Mouse (Mus musculus): ENCODE data around the gene Rplp2.

Rplp2 gene

DNA sequence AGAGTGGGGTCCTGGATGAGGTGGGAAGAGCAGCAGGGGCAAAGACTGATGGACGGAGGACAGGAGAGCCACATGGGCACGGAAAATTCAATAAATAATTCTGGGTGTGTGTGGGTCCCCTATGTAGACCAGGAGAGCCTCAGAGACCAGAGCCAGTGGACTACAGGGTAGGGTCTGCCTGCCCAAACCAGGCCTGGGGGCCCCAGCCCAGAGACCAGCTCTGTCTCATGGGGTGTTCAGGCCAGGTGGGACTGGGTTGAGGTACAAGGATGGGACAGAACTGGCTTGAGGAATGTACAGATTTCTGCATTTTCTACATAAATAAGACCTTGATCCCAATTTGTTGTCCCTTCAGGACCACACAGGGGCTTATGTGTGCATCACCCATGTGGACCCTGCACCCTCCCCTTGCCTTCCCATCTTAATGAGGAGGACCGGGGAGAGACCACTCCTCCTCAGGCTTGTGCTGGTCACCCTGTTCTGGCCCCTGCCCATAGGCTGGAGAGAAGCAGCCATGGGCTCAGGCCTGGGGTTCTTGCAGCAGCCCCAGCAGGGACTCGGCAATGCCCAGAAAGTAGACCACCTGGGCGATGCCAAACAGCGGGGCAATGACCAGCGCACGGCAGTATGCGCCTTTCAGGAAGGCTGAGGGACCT is 16.5 kb upstream of the Rplp2 start:
- no peak for DNase-seq (ENCODE audit: low read depth, low spot score)

DNA sequence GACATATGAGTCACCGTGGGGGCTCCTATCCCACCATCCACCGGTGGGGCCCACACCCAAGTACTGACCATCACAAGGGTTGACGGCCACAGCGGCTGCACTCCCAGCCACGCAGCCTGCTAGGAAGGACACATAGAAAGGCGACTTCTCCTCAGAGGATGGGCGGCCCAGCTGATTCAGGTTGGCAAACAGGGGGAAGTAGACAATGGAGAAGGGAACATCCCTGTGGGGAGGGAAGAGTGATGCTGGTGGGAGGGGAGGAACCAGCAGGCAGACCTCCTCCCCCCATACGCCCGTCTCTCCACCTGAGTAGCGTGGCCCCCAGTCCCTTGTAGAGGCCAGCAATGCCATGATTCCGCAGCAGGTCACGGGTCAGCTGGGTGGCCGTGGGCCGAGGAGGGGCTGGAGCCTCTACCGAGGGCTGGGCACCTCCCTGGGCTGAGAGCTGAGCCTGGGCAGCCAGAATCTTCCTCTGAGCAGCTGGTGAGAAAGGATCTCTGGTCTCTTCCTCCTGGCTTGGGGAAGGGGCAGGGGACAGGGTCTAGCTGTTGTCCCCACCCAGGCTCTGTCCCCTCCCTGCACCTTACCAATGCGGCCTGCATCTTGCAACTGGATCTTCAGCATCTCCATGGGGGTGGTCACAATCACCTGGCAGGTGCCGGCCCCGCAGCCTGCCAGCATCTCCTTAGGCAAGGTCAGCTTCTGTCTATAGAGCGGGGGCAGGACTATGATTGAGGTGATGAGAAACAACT is 15.6 kb upstream of the Rplp2 start:
- DNase-seq (ENCODE audit: low read depth, low spot score): no peak

- no peak for DNase-seq (ENCODE audit: low read depth, low spot score)
Observed at GRCm38 (mm10) chr7:141432186-141432611, 15.0 kb upstream of the Rplp2 start.

- no peak for DNase-seq (ENCODE audit: low read depth, low spot score)
Observed at GRCm38 (mm10) chr7:141432741-141433516, 14.2 kb upstream of the Rplp2 start.

DNA sequence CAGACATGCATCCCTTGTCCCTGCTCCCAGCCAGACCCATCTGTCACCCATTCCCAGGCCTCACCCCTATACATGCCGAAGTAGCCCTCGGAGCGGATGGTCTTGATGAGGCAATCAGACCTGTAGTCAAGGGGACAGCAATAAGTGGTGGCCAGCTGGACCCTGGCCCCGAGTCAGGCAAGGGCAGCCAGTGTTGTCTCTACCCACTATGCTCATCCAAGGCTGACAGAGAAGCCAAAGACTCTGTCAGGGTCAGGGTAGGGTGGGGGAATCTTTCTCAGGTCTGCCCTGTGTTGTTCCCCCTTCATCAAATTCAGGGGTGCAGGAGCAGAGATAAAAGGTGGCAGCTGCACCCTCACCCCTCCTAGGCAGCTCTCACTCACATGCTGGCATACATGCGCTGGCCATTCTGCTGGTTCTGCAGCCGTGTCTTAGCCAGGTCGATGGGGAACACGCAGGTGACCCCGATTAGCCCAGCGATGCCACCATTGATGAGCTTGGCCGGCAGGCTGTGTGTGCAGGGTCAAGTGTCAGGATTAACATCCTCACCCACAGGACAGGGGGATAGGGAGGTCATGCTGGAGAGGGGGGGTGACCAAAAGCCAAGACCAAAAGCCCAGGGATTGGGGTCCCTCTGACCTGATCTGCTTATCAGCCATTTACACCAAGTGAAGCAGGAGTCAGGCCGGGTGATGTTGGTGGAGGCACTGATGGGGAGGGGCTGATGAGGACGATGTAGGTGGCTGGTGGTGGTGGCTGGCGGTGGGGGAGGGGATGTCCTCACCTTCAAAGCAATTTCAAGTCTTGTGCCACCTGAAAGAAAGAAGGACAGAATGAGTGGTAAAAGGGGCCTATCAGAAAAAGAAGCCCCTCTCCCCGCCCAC is 13.4 kb upstream of the Rplp2 start:
- DNase-seq (ENCODE audit: low read depth, low spot score): no peak

DNA sequence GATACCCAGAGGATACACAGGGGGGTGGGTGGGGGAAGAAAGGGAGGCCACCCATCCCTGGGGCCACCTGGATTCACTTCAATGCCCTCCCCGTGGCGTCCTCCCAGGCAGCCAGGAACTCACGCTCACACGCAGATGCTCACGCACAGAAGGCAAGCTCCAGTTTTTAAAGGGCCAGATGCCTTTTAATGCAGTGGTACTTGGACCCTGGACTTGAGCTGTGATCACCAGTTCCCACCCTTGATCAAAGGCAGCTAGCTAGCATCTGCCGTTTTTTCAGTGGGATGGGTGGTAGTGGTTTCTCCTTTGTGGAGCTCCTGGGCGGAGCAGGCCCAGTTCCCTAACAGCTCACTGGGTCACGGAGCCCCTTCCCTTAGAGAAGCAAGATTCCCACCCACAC is 12.7 kb upstream of the Rplp2 start:
- DNase-seq (ENCODE audit: low read depth, low spot score): no peak

DNA sequence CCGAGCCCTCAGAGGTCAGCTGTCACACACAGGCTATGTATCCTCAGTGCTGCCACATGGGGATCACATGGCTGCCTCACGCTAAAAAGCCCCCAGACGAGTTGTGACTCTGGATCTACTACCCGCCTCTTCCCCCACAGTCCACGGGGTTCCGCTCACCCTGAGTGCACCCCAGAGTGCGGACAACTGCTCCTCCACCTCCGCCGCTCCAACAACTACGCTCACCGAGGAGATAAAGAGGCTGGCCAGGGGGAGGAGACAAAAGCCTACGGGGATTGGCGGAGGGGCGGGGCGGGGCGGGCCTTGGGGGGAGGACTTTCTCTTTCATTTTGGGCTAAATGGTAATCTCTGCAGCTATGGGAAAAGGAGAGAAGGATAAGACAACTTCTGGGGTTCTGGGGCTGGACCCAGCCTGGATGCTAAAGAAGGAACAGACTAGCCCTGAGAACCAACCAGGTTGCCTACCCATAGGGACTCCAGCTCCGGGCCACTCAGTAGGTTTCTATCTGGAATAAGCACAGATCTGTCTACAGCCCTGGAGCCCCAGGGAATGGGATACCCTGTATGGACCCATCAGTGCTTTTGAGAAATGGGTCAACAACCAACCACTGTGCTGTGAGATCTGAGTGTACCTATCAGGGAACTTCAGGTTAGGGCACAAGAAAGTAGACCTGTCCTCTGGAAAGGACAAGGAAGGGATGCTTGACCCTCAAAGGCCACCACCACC is 11.9 kb upstream of the Rplp2 start:
- DNase-seq (ENCODE audit: low read depth, low spot score): no peak

DNA sequence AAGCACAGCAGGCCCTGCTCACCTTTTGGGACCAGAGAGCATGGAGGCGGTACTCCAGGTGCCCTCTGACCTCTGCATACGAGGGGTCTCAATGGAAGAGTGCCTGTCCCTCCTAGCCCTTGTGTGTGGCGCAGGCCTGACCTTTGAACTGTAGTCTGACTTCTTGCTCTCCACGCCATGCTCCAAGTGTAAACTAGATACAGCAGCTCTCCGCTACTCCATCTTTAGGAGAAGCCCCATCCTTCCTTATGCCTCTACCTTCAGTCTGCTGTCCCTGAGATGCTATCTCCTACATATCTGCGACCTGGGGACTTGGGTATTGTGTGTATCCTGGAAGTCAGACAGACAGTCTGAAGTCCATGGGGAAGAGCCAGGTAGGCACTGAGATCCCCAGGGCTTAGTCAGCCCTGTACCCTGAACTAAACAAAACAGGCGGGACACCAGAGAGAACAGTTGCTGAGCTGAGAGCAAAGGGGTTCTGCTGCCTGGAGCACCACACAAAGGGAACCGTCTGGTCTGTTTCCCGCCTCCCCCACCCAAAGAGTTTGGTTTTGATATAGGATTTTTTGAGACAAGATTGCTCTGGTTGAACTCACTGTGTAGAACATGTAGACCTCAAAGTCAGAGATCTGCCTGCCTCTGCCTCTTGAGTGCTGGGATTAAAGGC is 11.2 kb upstream of the Rplp2 start:
- no peak for DNase-seq (ENCODE audit: low read depth, low spot score)

DNA sequence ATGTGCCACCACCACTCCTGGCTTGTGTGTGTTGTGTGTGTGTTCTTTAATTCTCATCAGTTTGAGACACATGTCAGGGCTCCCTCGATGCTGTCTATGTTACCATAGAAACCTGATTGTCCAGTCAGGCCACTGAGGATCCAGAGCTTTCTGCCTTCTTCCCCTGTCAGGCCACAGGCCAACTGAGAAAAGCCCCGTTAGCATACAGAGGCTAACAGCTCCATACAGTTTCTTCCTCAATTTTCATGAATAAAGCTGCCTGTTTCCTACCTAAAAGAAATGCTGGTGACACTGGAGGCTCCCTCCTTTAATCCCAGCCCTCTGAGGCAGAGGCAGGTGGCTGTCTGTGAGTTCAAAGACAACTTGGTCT is 10.7 kb upstream of the Rplp2 start:
- no peak for DNase-seq (ENCODE audit: low read depth, low spot score)

- DNase-seq (ENCODE audit: low read depth, low spot score): peak; percentile 84
Observed at GRCm38 (mm10) chr7:141437178-141438120, 9.7 kb upstream of the Rplp2 start, which contains the start of gene Slc25a22. TSS of gene Slc25a22 (minus strand) at chr7:141437892.

GRCm38 (mm10) chr7:141438201-141438968 is 8.8 kb upstream of the Rplp2 start:
- no peak for DNase-seq (ENCODE audit: low read depth, low spot score)

GRCm38 (mm10) chr7:141439140-141439679 is 8.0 kb upstream of the Rplp2 start:
- DNase-seq (ENCODE audit: low read depth, low spot score): no peak

DNA sequence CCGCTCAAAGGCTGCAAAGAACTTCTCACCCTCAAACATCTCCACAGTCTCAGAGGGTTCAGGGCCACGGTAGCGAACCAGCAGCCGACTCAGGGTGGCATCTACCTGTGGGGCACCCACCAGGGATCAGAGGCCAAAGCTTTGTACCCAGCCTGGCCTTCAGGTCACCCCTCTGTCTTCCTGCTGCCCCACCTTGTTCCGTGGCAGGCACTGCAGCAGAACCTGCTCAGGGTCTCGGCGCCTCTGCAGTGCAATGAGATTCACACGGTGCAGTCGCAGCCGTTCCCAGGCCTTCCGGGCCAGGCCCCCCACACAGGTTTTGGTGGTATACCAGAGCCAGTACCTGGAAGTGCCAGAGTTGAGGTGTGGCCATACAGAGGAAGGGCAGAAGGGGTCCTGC is 7.4 kb upstream of the Rplp2 start:
- DNase-seq (ENCODE audit: low read depth, low spot score): no peak

DNA sequence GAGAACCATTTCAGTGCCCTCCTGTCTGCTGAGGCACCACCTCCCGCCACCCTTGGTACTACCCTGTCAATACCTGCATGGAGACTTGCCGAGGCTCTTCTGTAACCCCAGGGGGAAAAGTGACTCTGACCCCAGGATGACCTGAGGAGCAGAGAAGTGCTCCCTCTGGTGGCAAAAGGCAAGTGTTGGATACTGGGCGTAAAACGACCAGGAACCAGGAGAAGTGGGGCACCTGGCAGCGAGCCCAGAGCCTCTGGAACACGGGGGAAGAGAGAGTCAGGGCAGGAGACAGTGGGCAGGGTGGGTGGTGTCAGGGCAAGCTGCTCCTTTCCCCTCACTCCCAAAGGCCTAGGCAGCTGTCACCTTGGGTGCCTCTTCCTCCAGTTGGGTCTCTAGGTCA is 6.6 kb upstream of the Rplp2 start:
- DNase-seq (ENCODE audit: low read depth, low spot score): peak; percentile 63

GRCm38 (mm10) chr7:141441460-141441859 is 5.7 kb upstream of the Rplp2 start:
- no peak for DNase-seq (ENCODE audit: low read depth, low spot score)

DNA sequence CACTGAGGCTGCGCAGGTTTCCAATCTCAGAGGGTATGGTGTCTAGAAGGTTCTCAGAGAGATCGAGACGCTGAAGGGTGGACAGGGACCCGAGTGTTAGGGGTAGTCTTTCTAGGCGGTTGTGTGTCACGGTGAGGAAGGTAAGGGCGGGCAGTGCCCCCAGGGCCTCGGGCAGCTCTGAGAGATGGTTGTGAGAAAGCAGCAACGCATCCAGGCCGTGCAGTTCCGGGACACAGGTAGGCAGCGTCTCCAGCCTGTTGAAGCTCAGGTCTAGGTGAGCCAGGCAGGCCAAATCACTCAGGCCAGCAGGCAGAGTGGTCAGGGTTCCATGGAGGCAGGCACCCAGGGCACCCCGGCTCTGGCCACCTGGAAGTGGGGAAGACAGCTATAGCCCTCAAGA is 5.0 kb upstream of the Rplp2 start:
- DNase-seq (ENCODE audit: low read depth, low spot score): no peak

- peak; percentile 59 for DNase-seq (ENCODE audit: low read depth, low spot score)
Observed at GRCm38 (mm10) chr7:141443081-141443821, 3.9 kb upstream of the Rplp2 start.
